Mouse (Mus musculus) megakaryocyte, embryonic 14.5 days (primary cell): ENCODE measurements around the gene Senp1.

Experiments
- FLI1 ChIP-seq: IDR thresholded peaks from 2 replicates; pipeline ENCODE4 v1.6.1; 2012; ENCODE audit warnings: low read length, inconsistent platforms, mixed read lengths
- GATA1 ChIP-seq: IDR thresholded peaks from 3 replicates; pipeline ENCODE4 v1.6.1; 2012; ENCODE audit warnings: mixed read lengths, low read length, inconsistent platforms, borderline replicate concordance

GRCm38 (mm10) chr15:97999991-98000390 is 93.6 kb downstream of the Senp1 start:
- no peak for TF ChIP-seq GATA1
- no peak for TF ChIP-seq FLI1
